Mouse (Mus musculus) erythroblast, embryonic 14.5 days (primary cell): ENCODE data around the gene Islr2.

Experiments used
- GATA1 ChIP-seq: IDR thresholded peaks from 2 replicates; pipeline ENCODE4 v1.6.1; 2012; ENCODE audit warnings: low read length, inconsistent platforms, mixed read lengths
- TAL1 ChIP-seq: IDR thresholded peaks from 3 replicates; pipeline ENCODE4 v1.6.1; 2012; ENCODE audit warnings: low read length, inconsistent platforms, mixed read lengths

GRCm38 (mm10) chr9:58250322-58250721 lies 46.2 kb upstream of the Islr2 start:
- TF ChIP-seq TAL1 (no peak), GATA1 (no peak)
